Comparison of ENCODE assay signal across 30 mouse cellular contexts in the genomic region with DNA sequence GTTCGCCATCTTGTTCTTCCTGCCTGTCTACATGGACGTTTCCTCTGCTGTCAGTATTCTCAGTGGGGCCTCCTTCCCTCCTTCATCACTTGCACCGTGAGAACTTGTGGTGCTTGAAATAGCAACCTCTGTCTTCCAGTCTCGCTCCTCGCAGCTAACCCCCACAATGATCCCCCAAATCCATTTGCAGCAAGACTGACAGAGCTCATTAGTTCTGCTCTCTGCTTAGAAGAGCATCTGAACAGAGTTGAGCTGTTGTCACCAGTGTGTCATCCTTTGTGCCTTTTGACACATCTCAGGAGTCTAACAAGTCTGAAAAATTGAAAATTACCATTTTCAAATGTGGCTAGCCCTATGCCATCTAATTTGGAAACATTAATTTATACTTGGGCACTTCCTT.
A peak's percentile ranks its signal among the peaks of the same experiment; 100 is the strongest.
DNase-seq lines count a peak whose midpoint lies in the region; ATAC-seq and TF ChIP-seq lines count a peak whose summit lies in the region.
"Had no signal": no experiment of that assay in that cellular context is flagged by ENCODE, and none has a peak within 500 bp of the region (broad histone marks: within the 10 kb centered on the region; RNA-seq: fewer than 3 reads in every experiment).

No protein-coding gene starts in this region.

- H3K4me2 ChIP-seq in midbrain, postnatal 0 days (ENCODE audit: low read depth, low read length, poor library complexity, severe bottlenecking), result no peak overlapping the region
- no peak overlapping the region for H3K4me2 ChIP-seq in midbrain, embryonic 15.5 days
- no peak overlapping the region for H3K4me2 ChIP-seq in forebrain, embryonic 15.5 days (replicated peaks)
- H3K4me2 ChIP-seq: embryonic facial prominence, embryonic 13.5 days; limb, embryonic 15.5 days; liver, embryonic 13.5 days; neural tube, embryonic 15.5 days had no signal

- H3K4me3 ChIP-seq in heart, embryonic 10.5 days, result no peak overlapping the region
- no peak overlapping the region for H3K4me3 ChIP-seq in midbrain, embryonic 10.5 days
- H3K4me3 ChIP-seq in midbrain, postnatal 0 days (ENCODE audit: low read depth, low read length), result no peak overlapping the region
- H3K4me3 ChIP-seq in midbrain, embryonic 15.5 days, result no peak overlapping the region
- H3K4me3 ChIP-seq in forebrain, embryonic 15.5 days, result no peak overlapping the region
- H3K4me3 ChIP-seq: embryonic facial prominence, embryonic 13.5 days; forebrain, embryonic 10.5 days; hindbrain, embryonic 10.5 days; limb, embryonic 10.5 days; limb, embryonic 15.5 days; liver, embryonic 13.5 days; megakaryocyte, embryonic 14.5 days; neural tube, embryonic 15.5 days had no signal

- H3K36me3 ChIP-seq in heart, embryonic 10.5 days, result no peaks in the 10 kb centered on the region
- H3K36me3 ChIP-seq in midbrain, embryonic 10.5 days, result no peaks in the 10 kb centered on the region
- H3K36me3 ChIP-seq in midbrain, postnatal 0 days (ENCODE audit: insufficient read depth, low read length), result no peaks in the 10 kb centered on the region
- H3K36me3 ChIP-seq in midbrain, embryonic 15.5 days (replicated peaks), result no peaks in the 10 kb centered on the region
- no peaks in the 10 kb centered on the region for H3K36me3 ChIP-seq in forebrain, embryonic 15.5 days
- H3K36me3 ChIP-seq: embryonic facial prominence, embryonic 13.5 days; forebrain, embryonic 10.5 days; G1E; hindbrain, embryonic 10.5 days; limb, embryonic 10.5 days; limb, embryonic 15.5 days; liver, embryonic 13.5 days; neural tube, embryonic 15.5 days had no signal

- peak; percentile 75 for DNase-seq in heart, embryonic 10.5 days (ENCODE audit: low spot score)
- no peak for DNase-seq in heart, adult 8-10 months (ENCODE audit: low spot score)
- DNase-seq in midbrain, embryonic 10.5 days (ENCODE audit: low spot score), result peak; percentile 16
- no peak for DNase-seq in midbrain, postnatal 0 days (ENCODE audit: low spot score)
- DNase-seq in adipocyte (ENCODE audit: low spot score), result no peak
- DNase-seq: adrenal gland, postnatal 10 days; cerebellum, adult 11-12 months; cerebellum, adult 9-11 months; gastrocnemius, postnatal 10 days; kidney, adult 8-10 months; kidney, postnatal 4 days; layer of hippocampus, adult 9-11 months; liver, embryonic 13.5 days; lung, adult 18-20 months; lung, postnatal 4 days; right cerebral cortex, postnatal 4 days; thymus, adult 2 months had no signal

- ATAC-seq in midbrain, postnatal 0 days (ENCODE audit: low FRiP score), result no peak
- peak; percentile 65 for ATAC-seq in midbrain, embryonic 15.5 days (replicated peaks)
- no peak for ATAC-seq in forebrain, embryonic 15.5 days (replicated peaks)
- ATAC-seq: intestine, embryonic 16.5 days; lung, postnatal 0 days had no signal

- H3K9me3 ChIP-seq in heart, embryonic 10.5 days, result no peaks in the 10 kb centered on the region
- H3K9me3 ChIP-seq in midbrain, embryonic 10.5 days (replicated peaks), result no peaks in the 10 kb centered on the region
- no peaks in the 10 kb centered on the region for H3K9me3 ChIP-seq in midbrain, postnatal 0 days (ENCODE audit: low read length)
- H3K9me3 ChIP-seq in midbrain, embryonic 15.5 days, result no peaks in the 10 kb centered on the region
- H3K9me3 ChIP-seq in forebrain, embryonic 15.5 days, result no peaks in the 10 kb centered on the region
- H3K9me3 ChIP-seq: embryonic facial prominence, embryonic 13.5 days; forebrain, embryonic 10.5 days; G1E; hindbrain, embryonic 10.5 days; limb, embryonic 10.5 days; limb, embryonic 15.5 days; liver, embryonic 13.5 days; neural tube, embryonic 15.5 days had no signal

- H3K27ac ChIP-seq in heart, embryonic 10.5 days, result peak overlapping the region; percentile 73
- H3K27ac ChIP-seq in midbrain, embryonic 10.5 days (replicated peaks), result peak overlapping the region; percentile 49; the same call in 1 of the 2 replicates
- no peak overlapping the region for H3K27ac ChIP-seq in midbrain, postnatal 0 days (ENCODE audit: low read depth, low read length)
- no peak overlapping the region for H3K27ac ChIP-seq in midbrain, embryonic 15.5 days
- no peak overlapping the region for H3K27ac ChIP-seq in forebrain, embryonic 15.5 days (replicated peaks)
- H3K27ac ChIP-seq: embryonic facial prominence, embryonic 13.5 days; forebrain, embryonic 10.5 days; hindbrain, embryonic 10.5 days; kidney, postnatal 0 days; limb, embryonic 10.5 days; limb, embryonic 15.5 days; liver, embryonic 13.5 days; neural tube, embryonic 15.5 days had no signal

- no peaks in the 10 kb centered on the region for H3K27me3 ChIP-seq in heart, embryonic 10.5 days (ENCODE audit: insufficient read depth, poor library complexity, severe bottlenecking)
- no peaks in the 10 kb centered on the region for H3K27me3 ChIP-seq in midbrain, embryonic 10.5 days (ENCODE audit: low read depth, poor library complexity, severe bottlenecking)
- no peaks in the 10 kb centered on the region for H3K27me3 ChIP-seq in midbrain, postnatal 0 days (ENCODE audit: insufficient read depth, low read length)
- no peaks in the 10 kb centered on the region for H3K27me3 ChIP-seq in midbrain, embryonic 15.5 days (replicated peaks)
- no peaks in the 10 kb centered on the region for H3K27me3 ChIP-seq in forebrain, embryonic 15.5 days
- H3K27me3 ChIP-seq: embryonic facial prominence, embryonic 13.5 days; limb, embryonic 15.5 days; liver, embryonic 13.5 days; megakaryocyte, embryonic 14.5 days; neural tube, embryonic 15.5 days had no signal

- 24% methylated on average over 5 of the region's 5 CpGs for WGBS in heart, embryonic 10.5 days
- WGBS in midbrain, embryonic 10.5 days, result 54% methylated on average over 5 of the region's 5 CpGs
- 27% methylated on average over 5 of the region's 5 CpGs for WGBS in midbrain, postnatal 0 days
- 33% methylated on average over 5 of the region's 5 CpGs for WGBS in midbrain, embryonic 15.5 days
- WGBS in forebrain, embryonic 15.5 days, result 59% methylated on average over 5 of the region's 5 CpGs

- H3K9ac ChIP-seq in midbrain, postnatal 0 days (replicated peaks; ENCODE audit: low read length, poor library complexity, severe bottlenecking), result no peak overlapping the region
- no peak overlapping the region for H3K9ac ChIP-seq in midbrain, embryonic 15.5 days
- no peak overlapping the region for H3K9ac ChIP-seq in forebrain, embryonic 15.5 days (replicated peaks)
- H3K9ac ChIP-seq: embryonic facial prominence, embryonic 13.5 days; limb, embryonic 15.5 days; liver, embryonic 13.5 days; neural tube, embryonic 15.5 days had no signal

- peaks cover 5% of the 10 kb centered on the region; the same call in 1 of the 2 replicates for H3K4me1 ChIP-seq in heart, embryonic 10.5 days
- peaks cover 8% of the 10 kb centered on the region for H3K4me1 ChIP-seq in midbrain, embryonic 10.5 days
- H3K4me1 ChIP-seq in midbrain, postnatal 0 days (ENCODE audit: insufficient read depth, low read length), result no peaks in the 10 kb centered on the region; the same call in 1 of the 2 replicates
- peaks cover 3% of the 10 kb centered on the region; the same call in 1 of the 2 replicates for H3K4me1 ChIP-seq in midbrain, embryonic 15.5 days
- 0 out of 2 replicates have a peak, but pooled peaks cover 2% of the 10 kb centered on the region for H3K4me1 ChIP-seq in forebrain, embryonic 15.5 days
- H3K4me1 ChIP-seq: embryonic facial prominence, embryonic 13.5 days; forebrain, embryonic 10.5 days; limb, embryonic 10.5 days; limb, embryonic 15.5 days; liver, embryonic 13.5 days; megakaryocyte, embryonic 14.5 days; neural tube, embryonic 15.5 days had no signal

- no peak for TF ChIP-seq CTCF in midbrain, postnatal 0 days (IDR thresholded peaks at IDR 0.05)

Comparison
In these comparisons a context has a peak if more than half of its experiments do, and no peak if none do; other contexts are left out.
1. DNase-seq: peak in heart, embryonic 10.5 days (single experiment) and midbrain, embryonic 10.5 days (single experiment); none in heart, adult 8-10 months (single experiment), midbrain, postnatal 0 days (single experiment) and adipocyte (single experiment).
2. H3K27ac ChIP-seq: peak in heart, embryonic 10.5 days (single experiment) and midbrain, embryonic 10.5 days (single experiment); none in midbrain, postnatal 0 days (single experiment), midbrain, embryonic 15.5 days (single experiment) and forebrain, embryonic 15.5 days (single experiment).